Mouse (Mus musculus) MEL-GATA-1-ER (cell line): ENCODE data around the gene Teddm1a.

Experiments used
- DNase-seq: peaks from one replicate; pipeline ENCODE4 v3.0.0-alpha.2; 2012; ENCODE audit warnings: low read depth; ENCODE audit errors: extremely low read depth

Teddm1a gene

DNA sequence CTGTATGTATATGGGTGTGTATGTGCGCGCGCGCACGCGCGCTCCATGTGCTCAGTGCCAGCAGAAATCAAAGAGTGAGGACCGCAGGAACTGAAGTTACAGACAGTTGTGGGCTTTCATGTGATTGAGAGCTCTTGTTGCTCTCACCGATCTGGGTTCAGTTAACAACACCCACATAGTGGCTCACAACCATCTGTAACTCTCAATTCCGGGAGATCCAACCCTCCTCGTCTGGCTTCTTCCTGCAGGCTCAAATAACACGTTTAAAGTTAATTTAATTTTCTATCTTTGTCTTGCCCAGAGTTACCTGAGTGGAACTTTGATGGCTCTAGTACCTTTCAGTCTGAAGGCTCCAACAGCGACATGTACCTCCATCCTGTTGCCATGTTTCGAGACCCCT is 12.7 kb downstream of the Teddm1a start:
- DNase-seq, result no peak

DNA sequence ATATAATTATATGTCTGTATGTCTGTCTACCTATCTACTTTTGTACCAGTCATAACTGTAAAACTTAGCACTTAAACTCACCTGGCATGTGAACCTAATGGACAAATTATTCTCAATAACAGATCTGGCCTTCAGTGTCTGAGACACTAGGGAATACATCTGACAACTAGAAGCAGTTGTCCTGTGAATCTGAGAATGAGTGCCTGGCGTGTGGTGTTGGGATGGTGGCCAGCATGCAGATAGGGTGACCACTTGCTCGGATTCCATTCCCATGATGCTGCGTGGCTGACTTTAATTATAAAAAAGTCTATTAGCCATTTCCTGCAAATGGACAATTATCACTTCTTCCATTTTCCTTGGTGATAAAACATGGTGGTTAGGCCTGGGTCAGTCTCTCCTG is 14.3 kb downstream of the Teddm1a start:
- no peak for DNase-seq

DNA sequence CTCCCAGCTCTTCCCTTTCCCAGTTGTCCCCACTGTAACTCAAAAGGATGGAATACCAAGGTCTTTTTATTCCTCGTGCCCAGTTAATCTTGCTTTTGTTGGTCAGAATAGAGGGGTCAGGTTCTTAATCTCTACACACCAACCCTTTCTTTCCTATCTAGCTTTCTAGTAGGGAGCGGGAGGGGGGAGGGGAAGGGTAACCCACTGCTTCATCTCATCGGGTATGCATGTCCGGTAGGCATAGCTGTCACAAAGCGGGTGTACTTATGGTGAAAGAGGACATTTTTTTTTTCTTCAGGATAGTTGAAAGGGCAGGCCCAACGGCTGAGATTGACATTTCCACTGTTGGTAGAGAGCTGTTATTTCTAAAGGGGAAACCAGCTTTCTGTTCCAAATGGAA is 16.7 kb downstream of the Teddm1a start:
- no peak for DNase-seq

DNA sequence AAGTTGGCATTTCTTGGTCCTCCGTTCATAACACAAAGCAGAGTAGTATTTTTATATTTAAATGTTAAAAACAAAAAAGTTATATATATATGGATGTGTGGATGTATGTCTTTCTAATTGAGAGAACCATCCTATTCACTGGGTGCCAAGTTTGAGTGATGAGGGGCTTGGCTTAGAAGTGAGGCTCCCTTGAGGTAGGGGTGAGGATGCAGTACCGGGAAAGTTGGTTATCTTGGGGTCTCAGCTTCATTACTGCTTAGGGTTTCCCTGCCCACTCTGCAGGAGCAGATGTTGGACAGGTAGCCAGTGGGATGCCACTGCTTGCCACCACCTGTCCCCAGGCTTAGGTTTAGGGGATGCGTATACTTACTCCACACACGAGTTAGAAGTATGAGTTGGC is 17.2 kb downstream of the Teddm1a start:
- DNase-seq, result no peak

DNA sequence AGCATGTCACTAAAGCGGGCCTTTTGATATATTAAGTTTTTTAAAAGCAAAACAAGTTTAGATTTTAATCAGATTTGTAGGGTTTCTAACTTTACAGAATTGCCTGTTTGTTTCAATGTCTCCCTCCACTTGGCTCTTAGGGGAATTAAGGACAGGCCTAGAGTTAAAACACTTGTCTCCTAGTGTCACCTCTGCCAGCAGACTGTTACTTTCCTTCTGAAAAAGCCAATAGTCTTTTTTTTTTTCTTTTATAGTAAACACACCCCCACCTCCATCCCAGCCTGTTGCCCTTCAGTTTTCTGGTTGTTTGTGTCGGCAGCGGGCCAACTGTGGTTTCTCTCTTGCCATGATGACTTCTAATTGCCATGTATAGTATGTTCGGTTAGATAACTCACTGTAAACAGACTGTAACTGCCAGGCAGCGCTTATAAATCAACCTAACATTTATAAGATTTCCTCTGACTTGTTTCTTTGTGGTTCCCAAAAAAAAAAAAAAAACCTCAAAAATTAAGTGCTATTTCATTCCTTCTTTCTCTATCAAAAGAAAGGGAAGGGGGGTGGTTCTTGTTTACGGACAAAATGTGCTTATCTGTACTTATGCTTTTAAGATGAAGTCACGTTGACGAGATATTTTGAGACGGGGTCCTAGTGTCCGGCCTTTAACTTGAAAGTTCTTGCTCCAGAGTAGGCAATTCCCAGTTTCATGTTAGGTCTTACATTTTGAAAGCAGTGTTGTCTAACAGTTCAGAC is 17.8 kb downstream of the Teddm1a start:
- DNase-seq, result no peak

DNA sequence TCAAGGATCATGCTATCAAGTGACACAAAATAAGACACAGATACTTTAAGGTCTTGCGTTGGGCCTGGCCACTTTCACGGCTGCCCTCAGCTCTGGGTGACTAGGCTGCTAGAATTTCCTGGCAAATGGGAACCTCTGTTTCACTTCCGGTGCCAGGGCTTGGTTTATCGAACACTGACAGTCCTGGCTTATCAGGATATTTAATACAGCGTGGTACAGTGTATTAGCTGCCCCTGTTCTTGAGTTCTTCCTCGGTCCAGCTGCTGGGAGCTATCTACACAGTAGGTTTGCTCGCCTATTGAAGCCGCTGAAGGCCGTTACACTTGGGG is 18.4 kb downstream of the Teddm1a start:
- DNase-seq, result no peak

DNA sequence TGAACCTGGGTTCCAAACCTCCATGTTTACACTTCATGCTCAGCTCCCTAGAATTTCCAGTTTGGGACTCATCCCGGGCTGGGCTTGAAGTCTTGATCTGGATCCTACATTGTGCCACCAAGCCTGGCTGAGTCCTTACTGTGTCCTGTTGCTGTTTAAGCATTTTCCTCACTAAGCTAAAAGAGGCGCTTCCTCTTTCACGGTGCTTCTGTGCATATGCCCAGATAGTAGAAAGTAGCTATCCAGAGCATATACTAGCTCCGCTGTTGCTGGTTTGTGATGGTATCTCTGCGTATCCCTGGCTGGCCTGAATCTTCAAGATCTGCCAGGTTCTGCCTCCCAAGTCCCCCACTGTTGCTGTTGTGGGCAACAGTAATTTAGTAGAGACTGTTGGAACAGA is 18.9 kb downstream of the Teddm1a start:
- DNase-seq, result no peak

DNA sequence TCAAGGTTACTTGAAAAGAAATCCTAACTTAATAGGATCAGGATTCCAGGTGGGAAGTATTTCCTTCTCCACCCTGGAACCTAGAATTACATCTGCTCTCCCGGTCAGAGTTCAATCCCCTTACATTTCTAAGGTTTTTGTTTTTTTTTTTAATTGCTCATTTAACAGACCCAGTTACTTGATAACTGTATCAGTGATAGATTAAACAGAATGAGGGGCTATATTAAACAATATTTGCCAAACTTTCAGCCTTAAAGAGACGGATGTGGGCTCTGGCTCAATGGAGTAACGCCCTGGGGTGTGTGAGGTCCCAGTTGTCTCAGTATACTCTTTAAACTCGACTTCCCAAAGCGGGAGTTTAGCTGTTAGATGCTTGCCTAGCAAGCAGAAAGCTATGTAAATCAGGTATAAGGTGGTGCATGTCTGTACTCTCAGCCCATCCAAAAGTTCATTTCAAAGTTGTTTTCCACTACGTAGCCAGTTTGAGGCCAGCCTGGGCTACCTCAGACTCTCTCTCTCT is 19.8 kb downstream of the Teddm1a start:
- no peak for DNase-seq

DNA sequence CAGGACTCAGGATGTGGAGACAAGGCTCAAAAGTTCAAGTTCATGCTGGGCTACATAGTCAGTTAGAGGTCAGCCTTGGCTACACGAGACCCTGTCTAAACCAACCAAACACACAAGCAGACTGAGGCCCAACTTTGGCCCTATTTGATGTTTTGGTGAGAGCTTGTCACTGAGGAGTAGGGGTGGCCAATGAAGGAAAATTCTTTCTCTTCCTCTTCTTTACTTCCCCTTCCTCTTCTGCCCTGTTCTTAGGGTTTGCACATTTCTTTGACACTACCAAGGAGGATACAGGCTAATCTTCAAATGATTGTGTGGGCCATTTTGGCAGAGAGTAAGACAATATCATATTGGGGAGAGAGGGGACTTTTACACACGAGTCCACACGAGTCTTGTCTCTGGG is 22.3 kb downstream of the Teddm1a start:
- no peak for DNase-seq

DNA sequence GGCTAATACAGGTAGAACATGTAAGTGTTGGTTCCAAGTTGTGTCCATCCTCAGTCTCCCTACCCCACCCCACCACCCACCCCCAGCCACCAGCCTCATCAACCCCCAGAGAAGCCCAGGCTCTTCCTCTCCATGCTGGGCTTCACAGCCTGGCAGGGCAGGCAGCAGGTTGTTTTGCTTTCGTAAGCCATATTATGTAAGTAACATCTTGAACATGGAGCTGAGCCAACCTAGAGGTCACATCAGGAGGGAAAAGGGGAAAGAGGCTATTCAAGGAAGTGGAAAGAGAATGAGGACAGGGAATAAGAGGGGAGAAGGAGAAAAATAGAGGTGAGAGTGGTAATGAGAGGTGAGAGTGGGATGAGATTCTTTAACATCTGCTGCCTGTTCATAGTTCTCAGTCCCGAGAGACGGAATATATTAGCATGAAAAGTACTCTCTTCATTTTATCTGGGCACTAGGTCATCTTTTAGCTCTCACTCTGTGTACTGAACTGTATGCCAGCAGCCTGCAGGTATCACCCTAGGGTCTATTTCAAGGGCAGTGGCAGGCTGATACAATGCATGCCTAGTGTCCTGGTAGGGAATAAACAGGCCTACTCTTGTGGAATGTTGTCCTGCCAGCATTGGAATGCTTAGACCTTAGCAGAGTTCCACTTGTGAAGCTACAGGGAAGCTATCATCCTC is 27.1 kb downstream of the Teddm1a start:
- no peak for DNase-seq

DNA sequence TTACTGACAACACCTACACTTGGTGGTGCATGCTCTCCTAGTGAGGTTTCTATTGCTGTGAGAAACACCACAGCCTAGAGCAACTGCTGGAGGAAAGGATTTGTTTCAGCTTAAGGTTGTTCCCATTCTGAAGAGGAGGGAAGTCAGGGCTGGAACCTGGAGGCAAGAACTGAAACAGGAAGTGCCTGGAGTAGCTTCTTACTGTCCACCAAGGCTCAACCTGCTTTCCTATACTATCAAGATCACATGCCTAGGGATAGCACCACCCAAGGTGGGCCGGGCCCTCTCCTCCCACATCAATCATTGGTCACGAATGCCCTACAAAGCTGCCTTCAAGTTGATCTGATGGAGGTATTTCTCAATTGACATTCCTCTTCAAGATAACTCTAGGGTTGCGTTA is 30.1 kb downstream of the Teddm1a start:
- no peak for DNase-seq

DNA sequence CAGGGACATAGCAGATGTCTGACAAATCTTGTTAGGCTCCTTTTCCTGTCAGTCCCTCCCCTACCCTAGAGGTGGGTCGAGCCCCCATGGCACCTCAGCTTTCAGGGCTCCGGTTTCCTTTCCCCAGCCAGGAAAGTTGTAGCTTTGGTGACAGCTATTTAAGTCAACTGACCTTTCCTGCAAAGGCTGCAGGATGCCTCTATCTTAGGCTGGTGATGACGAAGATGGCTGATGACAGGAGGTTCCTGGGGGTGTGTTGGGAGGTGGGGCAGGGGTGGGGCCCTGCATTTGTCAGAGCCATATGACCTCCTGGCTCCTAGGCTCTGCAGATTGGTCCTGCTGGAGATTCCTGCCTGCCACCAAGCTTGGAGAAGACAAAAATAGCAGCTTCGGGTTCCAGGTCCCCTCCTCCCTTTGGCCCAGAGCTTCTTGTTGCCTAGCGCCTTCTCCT is 31.1 kb downstream of the Teddm1a start:
- DNase-seq, result no peak

DNA sequence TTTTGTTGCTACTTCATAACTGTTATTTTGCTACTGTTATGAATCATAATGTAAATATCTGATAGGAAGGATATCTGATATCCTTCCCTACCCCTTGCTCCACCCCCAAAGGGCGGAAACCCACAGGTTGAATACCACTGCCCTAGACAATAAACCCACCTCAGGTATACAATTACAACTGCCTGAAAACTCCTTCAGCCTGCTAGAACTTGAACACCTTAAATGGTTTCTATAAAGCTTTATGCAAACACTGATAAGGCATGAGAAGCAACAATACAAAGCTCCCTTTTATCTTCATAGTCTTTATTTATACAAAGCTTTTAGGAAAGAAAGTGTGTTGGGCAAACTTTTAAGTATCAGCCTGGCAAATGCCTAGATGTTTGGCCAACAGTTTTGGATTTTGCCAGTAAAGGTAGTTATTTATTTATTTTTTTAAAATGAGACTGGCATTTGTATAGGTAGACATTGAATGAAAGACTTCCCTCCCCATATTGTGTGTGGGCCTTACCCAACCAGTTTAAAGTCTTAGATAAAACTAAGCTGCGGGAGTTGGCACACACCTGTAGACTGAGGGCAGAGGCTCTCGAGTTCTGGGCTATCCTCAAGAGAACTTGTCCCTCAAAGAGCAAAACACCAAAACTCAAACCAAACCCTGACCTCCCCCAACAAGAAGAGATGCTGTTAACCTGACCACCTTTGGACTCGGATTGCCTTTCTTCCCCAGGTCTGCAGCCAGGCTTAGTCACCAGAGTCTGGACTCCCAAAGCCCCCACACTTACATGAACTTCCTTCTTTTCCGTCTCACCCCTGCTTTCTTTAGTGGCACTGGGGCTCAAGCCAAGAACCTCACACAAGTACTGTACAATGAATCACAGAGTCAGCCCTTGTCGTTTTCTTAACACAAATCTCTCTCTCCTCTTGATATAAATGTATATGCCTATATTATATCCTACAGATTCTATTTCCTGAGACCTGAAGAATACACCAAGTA is 33.1 kb downstream of the Teddm1a start:
- DNase-seq, result no peak

DNA sequence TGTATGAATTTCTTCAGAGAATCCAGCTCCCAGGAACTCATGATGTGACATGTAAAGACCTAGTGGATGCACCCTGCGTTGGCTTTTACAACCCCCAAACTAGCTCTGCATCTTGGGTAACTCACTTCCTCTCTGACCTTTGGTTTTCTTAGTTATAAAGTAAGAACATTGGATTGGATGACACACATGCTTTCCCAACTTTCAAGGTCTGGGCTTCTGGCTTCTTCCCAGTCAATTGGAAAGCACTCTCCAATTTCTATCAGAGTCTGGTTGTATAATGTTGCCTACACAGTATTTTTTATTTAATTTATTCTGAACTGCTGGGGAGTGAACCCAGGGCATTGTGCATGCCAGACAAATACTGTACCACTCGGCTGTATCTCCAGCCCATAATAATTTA is 38.9 kb downstream of the Teddm1a start:
- no peak for DNase-seq

DNA sequence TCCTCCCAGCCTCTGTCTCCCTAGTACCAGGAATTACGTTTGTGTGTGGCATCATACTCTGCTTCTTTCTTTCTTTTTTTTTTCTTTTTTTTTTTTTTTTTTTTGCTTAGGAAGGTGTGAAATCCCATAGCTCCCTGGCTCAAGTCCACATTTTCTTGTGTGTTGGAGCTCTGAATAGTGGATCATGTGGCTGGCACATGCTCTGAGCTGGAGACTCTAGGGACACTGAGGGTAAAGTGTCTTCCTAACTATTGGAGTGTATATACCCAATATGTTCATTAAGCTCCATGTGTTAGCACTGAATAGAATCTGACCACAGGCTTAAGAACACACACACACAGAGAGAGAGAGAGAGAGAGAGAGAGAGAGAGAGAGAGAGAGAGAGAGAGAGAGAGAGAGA is 42.2 kb downstream of the Teddm1a start:
- DNase-seq, result no peak

DNA sequence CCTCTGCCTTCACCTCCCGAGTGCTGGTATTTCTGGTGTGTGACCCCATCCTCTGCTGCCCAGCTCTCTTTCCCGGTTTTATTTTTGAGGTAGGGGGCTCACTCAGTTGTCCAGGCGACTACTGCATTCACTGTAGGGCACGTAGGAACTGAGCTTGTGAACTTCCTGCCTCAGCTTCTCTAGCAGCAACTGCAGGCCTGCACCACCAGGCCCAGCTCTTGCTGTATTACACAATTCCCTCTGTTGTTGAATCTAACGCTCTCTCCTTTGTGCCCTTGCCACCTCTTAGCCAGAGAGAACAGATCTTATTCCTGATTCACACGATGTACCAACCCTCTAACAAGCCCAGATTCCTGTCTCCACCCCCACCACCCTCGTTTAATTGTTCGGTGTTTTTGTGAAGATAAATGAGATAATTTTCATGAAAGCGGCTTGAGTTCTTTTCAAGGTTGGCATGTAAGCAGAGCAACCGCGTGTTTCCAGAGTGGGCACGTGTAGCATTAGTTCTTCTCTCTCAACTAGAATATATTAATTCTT is 44.4 kb downstream of the Teddm1a start:
- DNase-seq, result no peak

DNA sequence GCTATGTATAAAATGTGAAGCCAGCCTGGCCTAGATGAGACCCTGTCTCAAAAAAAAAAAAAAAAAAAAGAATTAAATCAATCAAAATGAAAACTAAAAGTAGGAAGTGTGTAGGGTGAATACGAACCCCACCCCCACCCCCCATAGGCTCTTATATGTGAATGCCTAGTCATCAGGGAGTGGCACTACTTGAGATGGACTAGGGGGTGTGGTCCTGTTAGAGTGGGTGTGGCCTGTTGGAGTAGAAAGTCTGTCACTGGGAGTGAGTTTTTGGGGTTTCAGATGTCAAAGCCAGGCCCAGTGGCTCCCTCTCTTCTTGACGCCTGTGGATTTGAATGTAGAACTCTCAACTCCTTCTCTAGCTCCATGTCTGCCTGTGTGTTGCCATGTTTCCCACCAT is 45.5 kb downstream of the Teddm1a start:
- DNase-seq, result no peak

DNA sequence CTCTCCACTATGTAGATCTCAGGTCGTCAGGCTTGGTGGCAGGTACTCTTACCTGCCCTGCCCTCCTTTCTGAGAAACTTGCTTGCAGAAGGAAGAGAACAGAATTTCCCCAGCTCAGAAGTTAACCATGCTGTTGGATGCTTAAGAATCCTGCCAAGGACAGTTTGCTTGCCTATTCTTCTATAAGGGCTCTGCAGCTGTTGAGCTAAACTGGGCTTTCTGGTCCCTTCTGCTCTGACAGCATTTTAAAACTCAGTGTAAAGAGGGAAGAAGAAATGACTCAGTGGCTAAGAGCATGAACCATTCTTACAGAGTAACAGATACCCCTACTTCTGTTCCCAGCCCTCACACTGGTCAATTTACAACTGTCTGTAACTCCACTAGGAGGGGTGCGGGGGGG is 49.4 kb downstream of the Teddm1a start:
- no peak for DNase-seq
